Mouse (Mus musculus) CH12.LX (cell line): ENCODE measurements around the gene B4galt2.

Experiments used
- CTCF ChIP-seq, 2 experiments: IDR thresholded peaks in 1 of 2; conservative IDR thresholded peaks in 1 of 2; 2 replicates each; pipeline ENCODE4 v1.5.1; 2011 to 2012; ENCODE audit warnings: low read depth in 2 of 2, low read length in 2 of 2, improper control_type of control experiment in 1 of 2, inconsistent platforms in 1 of 2, mild to moderate bottlenecking in 1 of 2, moderate library complexity in 1 of 2
- EP300 ChIP-seq: IDR thresholded peaks from 2 replicates; pipeline ENCODE4 v1.6.1; 2011; ENCODE audit warnings: low read length, improper control_type of control experiment
- TCF12 ChIP-seq: IDR thresholded peaks from 2 replicates; pipeline ENCODE4 v1.6.1; 2014; ENCODE audit warnings: low read depth, mild to moderate bottlenecking, inconsistent platforms, low read length, improper control_type of control experiment
- ZC3H11A ChIP-seq: IDR thresholded peaks from 2 replicates; pipeline ENCODE4 v1.6.1; 2012; ENCODE audit warnings: low read depth, mild to moderate bottlenecking, inconsistent platforms, low read length, improper control_type of control experiment

DNA sequence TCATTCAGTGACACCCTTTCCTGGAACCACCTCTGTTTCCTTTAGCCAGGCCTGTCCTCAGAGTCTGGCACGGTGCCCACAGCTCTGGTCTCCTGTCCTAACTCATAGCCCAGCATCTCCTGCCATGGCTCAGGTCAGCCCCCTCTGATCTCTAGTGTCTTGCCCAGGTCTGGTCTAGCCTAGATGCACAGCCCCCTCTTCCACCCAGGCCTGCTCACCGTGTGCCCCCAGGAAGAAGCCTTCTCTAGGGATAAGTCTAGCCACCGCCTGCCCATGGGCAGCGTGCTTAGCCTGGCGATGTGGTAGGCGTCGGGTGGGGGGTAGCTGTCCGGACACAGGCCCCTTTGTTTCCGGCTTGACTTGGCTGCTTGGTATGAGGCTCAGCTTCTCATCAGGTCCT lies 28.1 kb downstream of the B4galt2 start:
- TF ChIP-seq TCF12, result no peak
- TF ChIP-seq EP300, result no peak
- TF ChIP-seq CTCF (conservative IDR thresholded peaks at IDR 0.05 in 1 of 2, IDR thresholded peaks at IDR 0.05 in 1 of 2; ENCODE audit: low read depth in 2 of 2, low read length in 2 of 2), result no peak
- no peak for TF ChIP-seq ZC3H11A
